Mouse (Mus musculus): Measurements from ENCODE around the gene Zfp764. TPM values are rescaled to one million over a fixed set of nuclear protein-coding genes. Genes with fewer than 3 reads are reported as not detected.

The Zfp764 gene
- polyA plus RNA-seq, 1 experiment from 2014 or later, result 5.7 TPM

- no peaks in the 10 kb centered on the region for H3K36me3 ChIP-seq (replicated peaks)
- no peak for ATAC-seq (replicated peaks)
- H3K4me1 ChIP-seq, result peaks cover 12% of the 10 kb centered on the region
- H3K4me2 ChIP-seq, result no peak overlapping the region
- no peak overlapping the region for H3K9ac ChIP-seq
- H3K4me3 ChIP-seq, result no peak overlapping the region
- no peaks in the 10 kb centered on the region for H3K9me3 ChIP-seq
- H3K27me3 ChIP-seq (replicated peaks), result peaks cover 14% of the 10 kb centered on the region; the same call in 1 of the 2 replicates
- 81% methylated on average over 4 of the region's 4 CpGs for WGBS
- H3K27ac ChIP-seq, result no peak overlapping the region
Observed at GRCm38 (mm10) chr7:127360265-127360664, 46.4 kb downstream of the Zfp764 start.

- Histone ChIP-seq H3K27ac (no peak overlapping the region), H3K4me1 (peaks cover 4% of the 10 kb centered on the region), H3K9ac (no peak overlapping the region), H3K4me3 (no peak overlapping the region), H3K9me3 (no peaks in the 10 kb centered on the region), H3K4me2 (no peak overlapping the region), H3K27me3 (replicated peaks) (peaks cover 14% of the 10 kb centered on the region; the same call in 1 of the 2 replicates), H3K36me3 (replicated peaks) (no peaks in the 10 kb centered on the region)
- whole genome bisulfite sequencing, result 77% methylated on average over 4 of the region's 4 CpGs
- ATAC-seq (replicated peaks), result no peak
Observed at GRCm38 (mm10) chr7:127358472-127358871, 48.1 kb downstream of the Zfp764 start.

GRCm38 (mm10) chr7:127357871-127358270, 48.8 kb downstream of the Zfp764 start:
- Histone ChIP-seq H3K4me1 (no peaks in the 10 kb centered on the region), H3K27ac (no peak overlapping the region), H3K9ac (no peak overlapping the region), H3K9me3 (no peaks in the 10 kb centered on the region), H3K36me3 (replicated peaks) (no peaks in the 10 kb centered on the region), H3K27me3 (replicated peaks) (peaks cover 14% of the 10 kb centered on the region; the same call in 1 of the 2 replicates), H3K4me3 (no peak overlapping the region), H3K4me2 (no peak overlapping the region)
- 63% methylated on average over 2 of the region's 2 CpGs for WGBS
- ATAC-seq (replicated peaks), result no peak

- no peak overlapping the region for H3K9ac ChIP-seq
- H3K36me3 ChIP-seq (replicated peaks), result no peaks in the 10 kb centered on the region
- no peaks in the 10 kb centered on the region for H3K4me1 ChIP-seq
- no peaks in the 10 kb centered on the region for H3K9me3 ChIP-seq
- ATAC-seq (replicated peaks), result no peak
- peaks cover 7% of the 10 kb centered on the region; the same call in 1 of the 2 replicates for H3K27me3 ChIP-seq (replicated peaks)
- H3K4me3 ChIP-seq, result no peak overlapping the region
- WGBS, result 71% methylated on average over 3 of the region's 3 CpGs
- no peak overlapping the region for H3K27ac ChIP-seq
- no peak overlapping the region for H3K4me2 ChIP-seq
Observed at GRCm38 (mm10) chr7:127355796-127356195, 50.8 kb downstream of the Zfp764 start.

Other genes starting within 250 kb of the Zfp764 start
- 82.1 and 82.6 TPM in 2 replicates for gene Cd2bp2, start 210.8 kb downstream of the Zfp764 start, polyA plus RNA-seq (2015; fragmentation: Nextera tagmentation; extraction: Ambion mirVana)
- gene Tbc1d10b, start 198.4 kb downstream of the Zfp764 start, polyA plus RNA-seq (2015; fragmentation: Nextera tagmentation; extraction: Ambion mirVana), result 39.6 and 44.8 TPM in 2 replicates
- 3.9 and 5.0 TPM in 2 replicates for gene Mylpf, start 197.9 kb downstream of the Zfp764 start, polyA plus RNA-seq (2015; fragmentation: Nextera tagmentation; extraction: Ambion mirVana)
- 63.7 and 64.1 TPM in 2 replicates for gene Zfp553, start 173.8 kb downstream of the Zfp764 start, polyA plus RNA-seq (2015; fragmentation: Nextera tagmentation; extraction: Ambion mirVana)
- gene Sept1, start 173.7 kb downstream of the Zfp764 start, polyA plus RNA-seq (2015; fragmentation: Nextera tagmentation; extraction: Ambion mirVana), result 17.0 and 18.2 TPM in 2 replicates
- 72.0 and 73.1 TPM in 2 replicates for gene Zfp771, start 162.5 kb downstream of the Zfp764 start, polyA plus RNA-seq (2015; fragmentation: Nextera tagmentation; extraction: Ambion mirVana)
- gene Dctpp1, start 146.1 kb downstream of the Zfp764 start, polyA plus RNA-seq (2015; fragmentation: Nextera tagmentation; extraction: Ambion mirVana), result 114 and 118 TPM in 2 replicates
- gene Sephs2, start 132.8 kb downstream of the Zfp764 start, polyA plus RNA-seq (2015; fragmentation: Nextera tagmentation; extraction: Ambion mirVana), result 59.9 and 62.3 TPM in 2 replicates
- 0.19 and 0.37 TPM in 2 replicates for gene Itgal, start 110.6 kb downstream of the Zfp764 start, polyA plus RNA-seq (2015; fragmentation: Nextera tagmentation; extraction: Ambion mirVana)
- gene Zfp768, start 61.2 kb downstream of the Zfp764 start, polyA plus RNA-seq (2015; fragmentation: Nextera tagmentation; extraction: Ambion mirVana), result 19.1 and 19.2 TPM in 2 replicates
- gene Zfp747, start 30.8 kb downstream of the Zfp764 start, polyA plus RNA-seq (2015; fragmentation: Nextera tagmentation; extraction: Ambion mirVana), result 10.3 and 10.5 TPM in 2 replicates
- 5.2 and 6.6 TPM in 2 replicates for gene 9130019O22Rik, start 19.7 kb downstream of the Zfp764 start, polyA plus RNA-seq (2015; fragmentation: Nextera tagmentation; extraction: Ambion mirVana)
- gene E430018J23Rik, start 13.2 kb downstream of the Zfp764 start, polyA plus RNA-seq (2015; fragmentation: Nextera tagmentation; extraction: Ambion mirVana), result 6.3 and 6.6 TPM in 2 replicates
- 32.0 and 34.2 TPM in 2 replicates for gene Zfp688, start 15.2 kb upstream of the Zfp764 start, polyA plus RNA-seq (2015; fragmentation: Nextera tagmentation; extraction: Ambion mirVana)
- gene Zfp689, start 42.3 kb upstream of the Zfp764 start, polyA plus RNA-seq (2015; fragmentation: Nextera tagmentation; extraction: Ambion mirVana), result 16.1 and 16.4 TPM in 2 replicates
- gene Prr14, start 52.8 kb upstream of the Zfp764 start, polyA plus RNA-seq (2015; fragmentation: Nextera tagmentation; extraction: Ambion mirVana), result 40.5 TPM in 2 replicates
- gene Fbrs, start 72.4 kb upstream of the Zfp764 start, polyA plus RNA-seq (2015; fragmentation: Nextera tagmentation; extraction: Ambion mirVana), result 13.8 and 15.9 TPM in 2 replicates
- gene Srcap, start 105.2 kb upstream of the Zfp764 start, polyA plus RNA-seq (2015; fragmentation: Nextera tagmentation; extraction: Ambion mirVana), result 60.4 and 68.0 TPM in 2 replicates
- gene Gm42715, start 112.8 kb upstream of the Zfp764 start, polyA plus RNA-seq (2015; fragmentation: Nextera tagmentation; extraction: Ambion mirVana), result 17.4 and 17.5 TPM in 2 replicates
- 5.7 and 6.3 TPM in 2 replicates for gene Tmem265, start 154.6 kb upstream of the Zfp764 start, polyA plus RNA-seq (2015; fragmentation: Nextera tagmentation; extraction: Ambion mirVana)
- 60.0 and 61.0 TPM in 2 replicates for gene Phkg2, start 166.5 kb upstream of the Zfp764 start, polyA plus RNA-seq (2015; fragmentation: Nextera tagmentation; extraction: Ambion mirVana)
- 10.8 and 10.9 TPM in 2 replicates for gene Ccdc189, start 181.8 kb upstream of the Zfp764 start, polyA plus RNA-seq (2015; fragmentation: Nextera tagmentation; extraction: Ambion mirVana)
- gene Rnf40, start 181.9 kb upstream of the Zfp764 start, polyA plus RNA-seq (2015; fragmentation: Nextera tagmentation; extraction: Ambion mirVana), result 47.9 and 51.1 TPM in 2 replicates
- gene Zfp629, start 209.0 kb upstream of the Zfp764 start, polyA plus RNA-seq (2015; fragmentation: Nextera tagmentation; extraction: Ambion mirVana), result 25.5 and 26.6 TPM in 2 replicates